Mouse (Mus musculus) gastrocnemius, postnatal 25 days (tissue): ENCODE measurements around the gene Zscan10. TPM values are rescaled to one million over a fixed set of nuclear protein-coding genes. Genes with fewer than 3 reads are reported as not detected.
"Not testable (repeated sequence)": the region's sequence is repeated elsewhere in the genome, so short reads cannot be mapped to it uniquely, and the experiment has no call there.

Source experiments
- DNase-seq: peaks from one replicate; pipeline ENCODE4 v3.0.0; 2022
- total RNA-seq, 2 experiments: library from RNA; stranded (reverse); gene quantifications; 1 replicate in 1 of 2; 2 replicates in 1 of 2; pipeline ENCODE4 v1.2.3; 2021

Gene Zscan10
- total RNA-seq, 2 experiments from 2014 or later, result not detected

DNA sequence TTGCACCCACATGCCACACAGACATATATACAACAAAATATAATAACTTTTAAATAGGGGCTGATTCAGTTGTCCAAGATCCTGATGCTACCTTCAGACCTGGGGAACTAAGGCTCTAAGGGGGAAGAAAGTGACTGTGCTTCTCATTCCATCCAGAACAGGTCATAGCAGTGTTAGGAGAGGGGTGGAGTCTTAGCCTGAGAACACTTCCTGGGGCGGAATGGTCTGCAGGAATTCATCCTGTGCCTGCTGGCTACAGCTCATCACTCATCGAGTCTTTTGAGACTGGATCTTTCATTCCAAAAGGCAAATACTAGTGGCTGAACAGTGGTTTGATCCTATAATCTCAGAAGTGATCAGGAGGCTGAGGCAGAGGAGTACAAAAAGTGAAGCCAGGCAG is 13.4 kb upstream of the Zscan10 start:
- DNase-seq, result no peak

- DNase-seq, result peak; percentile 90
These were observed 8.3 kb upstream of the Zscan10 start for GRCm38 (mm10) chr17:23592208-23592925.

DNA sequence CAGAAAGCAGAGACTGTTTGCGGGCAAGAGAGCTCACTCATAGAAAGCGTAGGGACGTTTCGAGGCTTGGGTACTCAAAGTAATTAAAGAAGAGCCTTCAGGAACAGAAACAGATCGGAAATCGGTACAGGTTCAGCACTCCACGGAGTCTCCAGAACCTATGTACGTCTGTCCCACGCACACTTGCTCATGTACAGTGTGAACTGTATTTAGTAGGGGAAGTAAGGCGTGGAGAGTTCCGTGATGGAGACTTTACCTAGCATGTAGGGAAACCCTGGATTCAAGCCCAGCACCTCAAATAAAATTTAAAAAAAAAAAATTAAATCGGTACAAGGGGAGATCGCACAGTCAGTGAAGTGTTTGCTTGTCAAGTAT is 7.7 kb upstream of the Zscan10 start:
- no peak for DNase-seq

GRCm38 (mm10) chr17:23595139-23595538 is 5.5 kb upstream of the Zscan10 start:
- DNase-seq, result not testable (repeated sequence)

- peak; percentile 88 for DNase-seq
These were observed 1.8 kb upstream of the Zscan10 start, which contains the start of gene Zfp13 for GRCm38 (mm10) chr17:23598582-23599552. Gene Zfp13, minus strand, starts transcription at chr17:23599487.

DNA sequence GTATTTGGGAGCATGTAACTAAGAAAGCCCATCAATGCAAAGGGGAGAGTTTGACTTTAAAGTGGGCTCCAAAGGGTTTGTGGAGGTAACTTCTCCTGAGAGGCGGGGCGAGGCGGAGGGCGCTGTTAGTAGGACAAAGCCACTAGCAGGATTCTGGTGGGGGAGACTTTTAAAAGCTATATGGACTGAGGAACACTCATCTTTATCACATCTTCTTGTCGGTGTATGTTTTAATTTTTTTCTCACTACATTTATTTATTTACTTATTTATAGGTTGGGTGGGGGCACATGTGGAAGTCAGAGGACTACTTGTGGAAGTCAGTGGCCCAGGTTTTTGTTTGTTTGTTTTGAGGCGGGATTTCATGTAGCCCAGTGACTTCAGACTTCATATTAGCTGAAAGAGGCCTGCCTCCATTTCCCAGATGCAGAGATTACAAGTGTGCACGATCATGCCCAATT is 1.0 kb upstream of the Zscan10 start:
- DNase-seq, result no peak

- no peak for DNase-seq
These were observed 1.4 kb downstream of the Zscan10 start for GRCm38 (mm10) chr17:23601836-23602585.

DNA sequence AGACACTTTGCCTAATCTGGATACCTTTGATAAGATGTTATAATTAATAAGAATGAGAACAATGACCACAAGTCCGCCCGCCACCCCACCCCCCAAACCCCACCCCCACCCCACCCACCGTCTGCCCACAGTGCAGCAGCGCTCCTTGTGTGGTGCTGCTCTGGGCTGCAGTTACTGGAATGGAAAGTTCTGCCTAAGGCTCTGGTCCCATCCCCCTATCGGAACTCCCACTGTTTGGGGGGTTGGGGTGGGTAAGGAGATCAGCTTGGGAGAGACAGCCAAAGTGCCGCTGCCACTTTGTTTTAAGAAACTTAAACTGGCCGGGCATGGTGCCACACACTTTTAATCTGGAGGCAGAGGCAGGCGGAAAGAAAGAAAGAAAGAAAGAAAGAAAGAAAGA is 2.4 kb downstream of the Zscan10 start:
- no peak for DNase-seq

GRCm38 (mm10) chr17:23603542-23603941 is 2.9 kb downstream of the Zscan10 start:
- DNase-seq, result no peak

DNA sequence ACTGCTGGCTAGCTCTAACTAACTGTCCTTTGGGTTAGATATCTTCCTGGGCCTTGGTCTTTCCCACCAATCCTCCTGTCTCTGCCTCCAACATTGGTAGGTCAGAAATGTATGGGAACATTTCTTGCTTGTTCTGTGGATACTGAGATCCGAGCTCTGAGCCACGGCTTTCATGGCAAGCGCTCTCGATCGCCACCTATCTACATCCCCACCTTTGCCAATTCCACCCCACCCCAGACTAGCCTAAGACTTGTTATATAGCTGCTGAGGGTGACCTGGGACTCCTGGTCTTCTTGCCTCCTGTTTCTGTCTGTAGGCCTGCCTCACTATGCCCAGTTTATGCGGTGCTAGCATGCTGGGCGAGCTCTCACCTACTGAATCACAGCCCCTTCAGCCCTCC is 3.7 kb downstream of the Zscan10 start:
- DNase-seq, result no peak

DNA sequence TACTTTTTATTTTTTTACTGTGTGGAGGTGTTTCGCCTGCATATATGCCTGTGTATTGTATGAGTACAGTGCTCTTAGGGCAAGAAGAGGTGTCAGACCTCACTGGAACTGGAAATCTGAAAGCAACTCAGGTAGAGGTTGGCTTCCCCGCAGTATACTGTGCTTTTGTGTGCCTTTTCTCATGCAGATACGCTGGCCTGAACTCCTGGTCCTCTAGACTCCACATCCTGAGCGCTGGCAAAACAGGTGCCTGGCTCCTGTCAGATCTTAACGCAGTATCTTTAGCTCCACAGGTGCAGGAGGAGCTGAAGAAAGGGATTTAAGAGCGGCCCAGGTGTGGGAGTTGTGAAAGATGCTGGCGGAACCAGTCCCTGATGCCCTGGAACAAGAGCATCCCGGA is 4.6 kb downstream of the Zscan10 start:
- no peak for DNase-seq

DNA sequence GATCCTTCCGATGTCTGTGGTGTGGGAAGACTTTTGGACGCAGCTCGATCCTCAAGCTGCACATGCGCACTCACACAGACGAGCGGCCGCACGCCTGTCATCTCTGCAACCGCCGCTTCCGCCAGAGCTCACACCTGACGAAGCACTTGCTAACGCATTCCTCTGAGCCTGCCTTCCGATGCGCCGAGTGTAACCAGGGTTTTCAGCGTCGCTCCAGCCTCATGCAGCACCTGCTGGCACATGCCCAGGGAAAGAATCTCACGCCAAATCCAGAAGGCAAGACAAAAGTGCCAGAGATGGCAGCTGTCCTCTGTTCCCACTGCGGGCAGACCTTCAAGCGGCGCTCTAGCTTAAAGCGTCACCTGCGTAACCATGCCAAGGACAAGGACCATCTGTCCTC is 9.0 kb downstream of the Zscan10 start:
- no peak for DNase-seq

GRCm38 (mm10) chr17:23610361-23610800 is 9.7 kb downstream of the Zscan10 start:
- DNase-seq, result peak; percentile 49

DNA sequence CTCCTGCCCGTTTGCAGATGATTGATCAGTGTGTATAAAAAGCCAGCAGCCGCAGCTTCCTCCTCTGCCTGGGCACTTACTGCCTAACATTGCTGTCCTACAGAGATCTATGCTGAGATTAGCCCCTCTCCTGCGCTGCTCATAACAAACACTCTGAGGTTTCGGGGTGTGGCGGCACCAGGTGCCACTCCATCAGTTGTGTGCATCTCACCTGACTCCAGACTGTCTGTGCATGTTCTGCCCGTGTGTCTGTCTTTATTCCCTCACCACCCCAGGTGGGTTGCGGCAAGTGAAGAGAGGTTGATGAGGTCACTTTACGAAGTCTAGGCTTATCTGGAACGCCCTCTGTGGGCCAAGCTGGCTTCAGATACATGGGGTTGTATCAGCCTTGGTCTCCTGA is 16.4 kb downstream of the Zscan10 start:
- no peak for DNase-seq

- DNase-seq, result no peak
These were observed 19.7 kb downstream of the Zscan10 start for GRCm38 (mm10) chr17:23620351-23620750.

GRCm38 (mm10) chr17:23627813-23628212 is 27.2 kb downstream of the Zscan10 start:
- no peak for DNase-seq

DNA sequence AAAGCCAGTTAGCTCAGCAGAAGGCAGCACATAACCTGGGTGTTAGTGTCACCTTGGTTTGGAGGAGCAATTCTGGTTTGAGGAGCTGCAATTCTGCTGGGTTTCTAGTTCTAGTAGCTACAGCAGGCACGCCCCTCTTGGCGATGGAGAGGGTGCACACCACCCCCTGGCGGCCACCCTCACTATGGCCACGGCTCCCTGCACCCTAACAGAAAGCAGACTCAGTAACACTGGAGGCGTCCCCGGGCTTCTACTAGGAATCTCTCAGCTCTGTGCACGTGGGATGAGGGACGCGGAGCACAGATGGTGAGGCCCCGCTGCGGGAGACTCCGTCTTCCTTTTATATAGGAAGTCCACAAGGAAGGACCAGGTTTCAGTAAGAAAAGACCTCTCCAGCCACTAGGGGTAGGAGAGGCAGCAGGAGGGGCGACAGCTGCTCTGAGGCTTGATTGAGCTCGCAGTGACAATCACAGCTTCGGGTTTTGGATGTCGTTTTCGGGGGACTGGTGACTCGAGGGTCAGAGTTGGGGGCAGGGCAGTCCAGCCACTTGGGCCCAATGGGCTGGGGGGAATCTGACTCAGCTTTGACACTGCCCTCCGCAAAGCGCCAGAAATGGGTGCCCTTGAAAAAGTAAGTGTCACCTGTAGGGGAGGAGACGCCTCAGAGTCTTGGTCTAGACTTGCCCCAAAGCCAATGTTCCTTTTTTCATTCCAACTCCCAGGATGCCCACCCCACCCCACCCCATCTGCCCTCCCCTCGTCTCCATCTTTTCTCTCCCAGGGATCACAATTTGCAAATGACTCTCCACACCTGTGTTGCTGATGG is 29.8 kb downstream of the Zscan10 start:
- DNase-seq, result peak; percentile 53

DNA sequence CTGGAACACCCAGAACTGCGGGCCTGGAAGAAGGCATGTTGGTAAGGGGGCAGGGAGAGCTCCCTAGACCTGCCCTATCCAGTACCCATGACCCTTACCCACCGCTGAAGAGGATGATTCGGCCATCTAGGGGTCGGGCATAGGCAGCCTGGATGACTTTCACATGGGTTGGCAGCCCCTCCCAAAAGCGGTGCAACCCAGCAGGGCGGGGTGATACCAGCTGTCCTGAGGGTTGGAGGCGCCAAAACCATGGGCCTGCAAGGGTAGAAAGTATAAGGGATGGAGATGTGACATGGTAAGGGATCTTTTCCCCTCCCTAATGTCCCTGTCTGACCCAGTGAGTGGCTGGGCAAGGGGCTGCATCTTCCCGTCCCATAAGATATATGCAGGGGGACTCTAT is 30.6 kb downstream of the Zscan10 start:
- no peak for DNase-seq

GRCm38 (mm10) chr17:23644613-23645495 is 44.2 kb downstream of the Zscan10 start, which contains the start of gene Mmp25:
Gene Mmp25, minus strand, starts transcription at chr17:23645277.
- no peak for DNase-seq

DNA sequence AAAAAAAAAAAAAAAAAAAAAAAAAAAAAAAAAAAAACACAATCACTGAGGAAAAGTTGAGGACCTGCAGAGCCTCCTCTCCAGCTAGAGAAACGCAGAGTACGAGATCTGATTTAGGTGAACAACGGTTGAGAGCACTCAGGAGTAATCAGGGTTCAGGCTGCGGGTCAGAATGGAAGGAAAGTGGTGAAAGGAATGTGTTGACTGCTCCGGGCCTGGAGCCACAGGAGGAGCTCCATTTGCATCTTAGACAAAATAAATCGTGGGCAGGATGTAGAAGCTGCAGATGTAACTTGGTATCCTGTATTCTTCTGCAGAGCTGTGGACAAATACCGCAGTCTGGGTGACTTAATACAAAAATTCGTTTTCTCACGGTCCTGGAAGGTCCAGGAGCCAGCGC is 45.2 kb downstream of the Zscan10 start:
- no peak for DNase-seq
